Mouse (Mus musculus) retina, postnatal 7 days (tissue): ENCODE results near the gene Cops8.

Experiments used
- DNase-seq: peaks from one replicate; pipeline ENCODE4 v3.0.0-alpha.2; 2012; ENCODE audit warnings: low read depth, low spot score

Cops8 gene

DNA sequence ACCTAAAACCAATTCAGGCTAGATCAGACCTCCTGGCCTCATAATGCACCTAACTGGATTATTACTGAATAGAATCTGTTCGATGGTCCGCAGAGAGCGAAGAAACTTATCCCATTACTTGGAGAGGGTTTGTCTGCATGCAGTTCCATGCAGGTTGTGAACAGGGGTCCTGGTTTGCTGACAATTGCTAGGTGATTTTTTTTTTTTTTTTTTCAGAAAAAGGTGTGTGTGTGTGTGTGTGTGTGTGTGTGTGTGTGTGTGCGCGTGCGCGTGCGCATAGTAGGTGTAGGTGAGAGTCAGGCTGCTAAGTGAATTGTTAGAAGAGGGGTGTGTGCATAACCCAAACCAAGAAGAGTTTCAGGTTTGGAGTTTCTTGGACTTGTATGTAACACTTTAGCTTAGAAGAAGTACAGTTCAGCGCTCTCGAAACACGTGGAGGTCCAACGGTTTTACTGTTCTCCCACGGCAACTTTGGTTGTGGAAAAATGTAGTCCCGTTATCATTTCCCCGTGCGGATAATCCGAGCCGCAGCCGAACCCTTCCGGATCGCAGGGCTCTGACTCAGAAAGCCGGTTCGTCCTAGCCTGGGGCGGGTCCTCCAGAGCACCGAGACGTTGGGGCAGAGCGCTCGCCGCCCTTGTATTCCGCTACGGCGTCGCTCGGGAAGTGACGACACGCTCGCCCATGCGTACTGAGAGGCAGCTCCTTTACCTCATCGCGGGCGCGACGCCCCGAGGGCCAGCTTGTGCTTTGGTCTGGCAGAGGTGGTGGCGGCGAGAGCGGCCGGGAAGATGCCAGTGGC lies at the start of gene Cops8:
TSS of gene Cops8 (plus strand) at position 223 of the 802 bp plus-strand sequence.
- DNase-seq = peak; percentile 96

- no peak for DNase-seq
These were observed 45.6 kb upstream of the Cops8 start for GRCm38 (mm10) chr1:90557140-90557539.

DNA sequence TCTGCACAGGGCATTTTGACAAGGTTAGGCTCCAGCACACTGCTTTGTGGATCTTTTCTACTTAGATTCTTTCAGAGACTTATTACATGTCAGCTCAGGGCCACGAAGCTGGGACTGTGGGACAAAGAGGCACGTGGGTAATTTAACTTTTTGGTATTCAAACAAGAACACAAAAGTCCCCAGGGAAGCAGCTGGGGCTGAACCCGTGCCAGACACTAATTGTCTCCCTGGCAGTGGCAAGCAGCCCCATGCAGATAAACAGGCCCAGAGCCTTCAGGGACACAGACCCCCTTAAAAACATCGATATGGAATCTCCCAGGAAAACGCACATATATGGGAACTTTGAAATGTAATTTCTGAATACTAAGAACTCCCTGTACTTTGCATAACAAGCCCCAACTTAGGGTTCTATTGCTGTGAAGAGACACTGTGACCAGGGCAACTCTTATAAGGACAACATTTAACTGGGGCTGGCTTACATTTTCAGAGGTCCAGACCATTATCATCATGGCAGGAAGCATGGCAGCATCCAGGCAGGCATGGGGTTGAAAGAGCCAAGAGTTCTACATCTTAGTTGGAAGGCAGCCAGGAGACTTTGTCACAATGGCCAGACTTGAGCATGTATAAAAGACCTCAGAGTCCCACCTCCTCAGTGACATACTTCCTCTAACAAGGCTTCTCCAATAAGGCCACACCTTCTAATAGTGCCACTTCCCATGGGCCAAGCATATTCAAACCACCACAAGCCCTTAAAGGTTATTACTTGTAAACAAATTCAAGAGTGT lies 41.6 kb upstream of the Cops8 start:
- DNase-seq = no peak

GRCm38 (mm10) chr1:90563945-90564344 lies 38.8 kb upstream of the Cops8 start:
- DNase-seq = no peak

- no peak for DNase-seq
These were observed 35.9 kb upstream of the Cops8 start for GRCm38 (mm10) chr1:90566664-90567440.

DNA sequence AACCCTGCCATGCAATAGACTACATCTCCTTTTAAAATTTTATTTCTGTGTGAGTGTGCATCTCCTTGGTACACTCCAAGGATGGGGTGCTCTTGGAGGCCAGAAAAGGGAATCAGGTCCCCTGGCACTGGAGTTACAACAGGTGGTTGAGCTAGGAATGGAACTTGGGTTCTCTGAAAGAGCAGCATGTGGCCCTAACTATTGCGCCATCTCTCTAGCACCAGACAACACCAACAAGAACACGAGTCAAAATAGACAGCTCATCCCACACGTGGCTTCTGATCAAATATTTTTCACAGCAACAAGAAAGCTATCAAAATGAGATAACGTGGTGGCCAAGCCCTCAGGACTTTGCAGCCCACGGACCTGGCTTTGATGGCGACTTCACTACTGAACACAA lies 28.9 kb upstream of the Cops8 start:
- DNase-seq = no peak

- no peak for DNase-seq
These were observed 27.9 kb upstream of the Cops8 start for GRCm38 (mm10) chr1:90574845-90575244.

- DNase-seq = no peak
These were observed 25.4 kb upstream of the Cops8 start for GRCm38 (mm10) chr1:90577417-90577816.

- DNase-seq = no peak
These were observed 20.1 kb upstream of the Cops8 start for GRCm38 (mm10) chr1:90582635-90583034.

GRCm38 (mm10) chr1:90588021-90588734 lies 14.6 kb upstream of the Cops8 start:
- peak; percentile 38 for DNase-seq

DNA sequence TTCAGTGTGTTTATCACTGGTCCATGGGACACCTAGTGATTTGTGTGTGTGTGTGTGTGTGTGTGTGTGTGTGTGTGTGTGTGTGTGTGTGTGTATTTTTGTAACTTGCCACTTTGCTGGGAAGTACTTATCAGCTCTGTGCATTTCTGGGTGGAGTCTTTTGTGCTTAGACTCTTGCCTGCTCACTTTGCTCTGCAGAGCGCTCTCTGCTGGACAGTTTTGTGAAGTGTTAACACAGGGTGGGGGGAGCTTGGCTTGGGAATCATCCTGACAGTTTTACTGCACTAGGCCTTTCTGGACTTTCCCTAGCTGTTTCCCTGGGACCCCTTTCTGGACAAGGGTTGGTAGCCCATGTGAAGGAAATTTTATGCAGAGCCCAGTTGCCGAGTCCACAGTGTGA lies 12.0 kb upstream of the Cops8 start:
- peak; percentile 39 for DNase-seq

DNA sequence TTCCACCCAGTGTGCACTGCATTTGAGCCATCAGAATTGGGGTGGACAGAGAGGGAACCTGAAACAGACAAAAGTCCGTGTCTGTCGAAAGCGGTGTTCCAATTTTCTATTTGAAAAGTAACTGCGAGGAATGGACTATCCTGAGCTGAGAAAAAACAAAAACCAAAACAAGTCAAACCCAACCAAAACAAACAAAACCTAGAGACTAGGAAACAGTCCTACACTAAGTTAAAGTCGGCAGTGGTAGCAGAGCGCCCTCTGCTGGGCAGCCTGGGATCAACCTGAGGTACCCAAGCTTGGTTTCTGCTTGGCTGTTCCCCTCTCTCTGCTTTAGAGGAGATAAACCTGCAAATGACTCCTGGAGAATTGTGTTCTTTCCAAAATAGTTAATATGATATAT lies 10.0 kb upstream of the Cops8 start:
- peak; percentile 34 for DNase-seq

DNA sequence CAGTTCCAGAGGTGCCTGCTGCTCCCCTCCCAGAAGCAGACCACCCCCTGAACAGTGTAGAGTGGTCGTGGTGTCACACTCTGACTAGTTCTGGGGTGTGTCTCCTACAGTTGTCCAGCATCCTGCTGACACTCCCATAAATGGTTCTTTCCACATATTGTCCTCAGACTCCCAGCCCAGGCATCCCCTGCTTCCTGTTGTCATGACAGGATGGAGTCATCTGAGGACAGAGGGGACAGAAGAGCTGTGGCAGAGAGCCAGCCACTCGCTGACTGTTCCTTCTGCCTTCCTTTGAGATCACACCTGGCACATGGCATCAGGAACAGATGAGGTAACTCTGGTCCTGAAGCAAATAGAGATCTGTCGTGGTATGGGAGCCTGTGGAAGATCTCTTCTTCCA lies 3.6 kb upstream of the Cops8 start:
- DNase-seq = no peak

GRCm38 (mm10) chr1:90601096-90601495 lies 1.7 kb upstream of the Cops8 start:
- DNase-seq = no peak

DNA sequence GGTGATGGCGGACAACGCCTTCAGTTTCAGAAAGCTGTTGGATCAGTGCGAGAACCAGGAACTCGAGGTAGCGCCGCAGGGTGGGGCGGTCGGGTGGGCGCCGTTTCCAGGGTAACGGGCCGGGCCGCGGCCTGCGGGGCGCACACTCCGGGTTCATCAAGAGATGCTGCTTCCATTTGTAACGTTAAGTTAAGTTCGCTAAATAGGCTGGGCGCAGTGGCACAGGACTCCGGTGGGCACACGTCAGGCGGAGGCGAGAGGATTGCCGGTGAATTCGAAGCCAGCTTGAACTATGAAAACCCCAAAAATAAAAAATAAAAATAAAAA lies 743 bp downstream of the Cops8 start:
- no peak for DNase-seq

- no peak for DNase-seq
These were observed 6.6 kb downstream of the Cops8 start for GRCm38 (mm10) chr1:90609363-90609762.

- DNase-seq = no peak
These were observed 14.5 kb downstream of the Cops8 start for GRCm38 (mm10) chr1:90617258-90617657.

DNA sequence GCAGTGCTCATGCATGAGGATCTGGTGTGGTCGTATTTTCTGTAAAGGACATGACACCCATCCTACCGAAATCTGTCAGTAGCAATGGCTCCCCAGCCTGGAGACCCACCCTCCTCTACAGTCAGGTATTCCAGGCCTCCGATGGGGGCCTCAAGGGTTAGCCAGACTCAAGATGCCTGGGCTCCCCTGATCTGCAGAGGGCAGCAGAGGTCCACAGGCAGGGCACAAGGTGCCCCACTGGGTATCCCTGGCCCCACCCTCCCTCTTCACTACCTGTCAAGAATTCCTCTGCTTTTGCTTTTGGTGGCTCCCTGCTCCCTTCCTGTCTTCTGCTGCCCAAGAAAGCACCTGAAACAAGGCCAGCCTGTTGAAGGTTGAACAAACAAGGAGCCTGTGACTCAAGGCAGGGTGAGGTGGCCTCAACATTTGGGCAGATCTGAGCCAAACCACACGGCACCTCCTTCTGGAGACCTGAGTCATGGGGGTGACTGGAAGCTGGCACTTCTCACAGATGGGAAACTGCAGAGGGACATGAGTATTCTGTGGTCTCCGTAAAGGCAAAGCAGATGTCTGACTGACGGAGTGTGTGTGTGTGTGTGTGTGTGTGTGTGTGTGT lies 30.7 kb downstream of the Cops8 start:
- DNase-seq = no peak

GRCm38 (mm10) chr1:90634205-90634745 lies 31.5 kb downstream of the Cops8 start:
- DNase-seq = no peak

GRCm38 (mm10) chr1:90638335-90638734 lies 35.6 kb downstream of the Cops8 start:
- no peak for DNase-seq
